Mouse (Mus musculus) midbrain, embryonic 16.5 days (tissue): ENCODE data around the gene Ccdc62. TPM values are rescaled to one million over a fixed set of nuclear protein-coding genes. Genes with fewer than 3 reads are reported as not detected.

Source experiments
- ATAC-seq: fragments of 200-750 bp; cut with Nextera tagmentation; 2 replicates; pipeline ENCODE4 v1.8.0; 2017; ENCODE audit warnings: moderate TSS enrichment
- H3K27ac ChIP-seq: fragments of 300-500 bp; sonication (generic); 2 replicates; pipeline ENCODE4 v1.5.1; 2014; ENCODE audit warnings: mild to moderate bottlenecking, low read length, mixed read lengths
- H3K27me3 ChIP-seq: fragments of 300-500 bp; sonication (generic); 2 replicates; pipeline ENCODE4 v1.6.1; 2014; ENCODE audit warnings: low read depth, low read length, mixed read lengths; ENCODE audit not compliant: control insufficient read depth, insufficient read depth
- H3K36me3 ChIP-seq: fragments of 300-500 bp; sonication (generic); 2 replicates; pipeline ENCODE4 v1.6.1; 2014; ENCODE audit warnings: mild to moderate bottlenecking, low read length, moderate library complexity, mixed read lengths; ENCODE audit not compliant: control insufficient read depth, insufficient read depth
- H3K4me1 ChIP-seq: fragments of 300-500 bp; sonication (generic); 2 replicates; pipeline ENCODE4 v1.6.1; 2014; ENCODE audit warnings: mild to moderate bottlenecking, low read length, mixed read lengths; ENCODE audit not compliant: control insufficient read depth, insufficient read depth
- H3K4me2 ChIP-seq: fragments of 300-500 bp; sonication (generic); 2 replicates; pipeline ENCODE4 v1.6.1; 2014; ENCODE audit warnings: mild to moderate bottlenecking, low read length, mixed read lengths
- H3K4me3 ChIP-seq: fragments of 300-500 bp; sonication (generic); 2 replicates; pipeline ENCODE4 v1.5.1; 2014; ENCODE audit warnings: low read depth, mild to moderate bottlenecking, low read length, moderate library complexity, mixed read lengths
- H3K9ac ChIP-seq: fragments of 300-500 bp; sonication (generic); 2 replicates; pipeline ENCODE4 v1.6.1; 2014; ENCODE audit warnings: low read depth, low read length, mixed read lengths
- H3K9me3 ChIP-seq: fragments of 300-500 bp; sonication (generic); replicated peaks from 2 replicates; pipeline ENCODE4 v1.6.1; 2014; ENCODE audit warnings: mild to moderate bottlenecking, low read length, mixed read lengths; ENCODE audit not compliant: control insufficient read depth, poor library complexity, severe bottlenecking
- WGBS: fragments of 180-500 bp; shearing (Covaris S2); extraction: QIAGEN DNeasy Blood & Tissue Kit; methylation state at CpG from one replicate; pipeline ENCODE4 v1.1.7; 2014; 5-methylcytosine and 5-hydroxymethylcytosine counted together
- microRNA-seq: library from miRNA; unstranded; fragments of <30 nt; microRNA quantifications from one replicate; pipeline ENCODE4, GENCODE M21; 2017
- polyA plus RNA-seq: library from polyadenylated mRNA; unstranded; fragments of >200 nt; fragmentation: Nextera tagmentation; extraction: Ambion mirVana; gene quantifications from 2 replicates; pipeline ENCODE4 v1.2.1, GENCODE M21; 2015

Ccdc62 gene
- polyA plus RNA-seq, 1 experiment from 2014 or later = 4.2 TPM

DNA sequence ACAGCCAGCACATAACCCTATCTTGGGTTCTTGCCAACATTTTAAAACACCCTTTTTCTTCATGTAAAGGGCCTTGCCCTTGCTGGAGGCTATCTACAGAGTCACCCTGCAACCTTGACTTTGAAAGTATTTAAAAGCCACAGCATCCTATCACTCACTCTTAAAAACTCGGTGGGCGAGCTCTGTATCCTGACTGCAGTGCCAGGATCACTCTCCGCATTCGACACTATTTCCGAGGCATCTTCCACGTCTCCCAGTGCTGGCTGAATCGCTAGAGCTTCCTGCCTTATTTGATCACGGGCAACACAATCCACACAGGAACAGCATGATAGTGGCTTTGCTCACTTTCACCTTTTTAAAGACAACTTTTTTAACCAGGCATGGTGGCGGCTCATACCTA lies 87.5 kb downstream of the Ccdc62 start:
- ATAC-seq = no peak
- 77% methylated on average over 9 of the region's 9 CpGs for WGBS
- Histone ChIP-seq H3K36me3 (no peaks in the 10 kb centered on the region), H3K4me3 (no peak overlapping the region), H3K9ac (no peak overlapping the region), H3K9me3 (no peaks in the 10 kb centered on the region), H3K4me2 (no peak overlapping the region), H3K27me3 (no peaks in the 10 kb centered on the region), H3K27ac (no peak overlapping the region), H3K4me1 (peaks cover 24% of the 10 kb centered on the region)

DNA sequence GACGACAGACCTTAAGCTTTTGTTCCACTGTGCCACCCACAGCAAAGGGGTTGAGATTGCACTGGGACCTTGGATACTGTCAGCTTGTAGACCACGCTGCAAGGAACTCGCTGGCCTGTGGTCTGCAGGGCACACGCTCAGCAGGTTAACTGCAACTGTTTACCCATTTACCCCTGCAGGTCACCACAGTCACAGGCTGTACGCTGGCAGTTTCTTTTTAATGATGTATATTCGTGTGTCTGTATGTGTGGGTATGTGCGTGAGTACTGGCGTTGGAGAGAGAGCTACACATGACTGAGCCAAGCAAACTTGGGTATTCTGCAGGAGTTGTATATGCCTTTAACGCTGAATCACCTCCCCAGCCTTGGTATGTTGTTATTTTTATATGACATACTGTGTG lies 88.2 kb downstream of the Ccdc62 start:
- H3K4me2 ChIP-seq = no peak overlapping the region
- H3K27ac ChIP-seq = no peak overlapping the region; the same call in 1 of the 2 replicates
- no peaks in the 10 kb centered on the region for H3K27me3 ChIP-seq
- no peak overlapping the region for H3K4me3 ChIP-seq
- 86% methylated on average over 9 of the region's 9 CpGs for WGBS
- ATAC-seq = no peak
- H3K9ac ChIP-seq = no peak overlapping the region
- no peaks in the 10 kb centered on the region for H3K9me3 ChIP-seq
- peaks cover 22% of the 10 kb centered on the region for H3K4me1 ChIP-seq
- no peaks in the 10 kb centered on the region for H3K36me3 ChIP-seq

Small RNA genes lying within 50 kb of the gene (microRNA-seq; reads per million reads assigned to microRNA genes)
- gene Mir7032 = not detected

Other genes starting within 250 kb of the Ccdc62 start
- gene Clip1, start 246.1 kb upstream of the Ccdc62 start, polyA plus RNA-seq = 86.1 and 93.6 TPM in 2 replicates
- gene Zcchc8, start 209.6 kb upstream of the Ccdc62 start, polyA plus RNA-seq = 70.5 and 76.7 TPM in 2 replicates
- 124 and 134 TPM in 2 replicates for gene Rsrc2, start 181.3 kb upstream of the Ccdc62 start, polyA plus RNA-seq
- 2.8 and 3.1 TPM in 2 replicates for gene Kntc1, start 181.0 kb upstream of the Ccdc62 start, polyA plus RNA-seq
- gene Hcar2, start 65.2 kb upstream of the Ccdc62 start, polyA plus RNA-seq = not detected in 2 replicates
- 0.55 and 0.62 TPM in 2 replicates for gene Hcar1, start 50.7 kb upstream of the Ccdc62 start, polyA plus RNA-seq
- 122 and 130 TPM in 2 replicates for gene Denr, start 23.5 kb upstream of the Ccdc62 start, polyA plus RNA-seq
- 2.6 and 3.6 TPM in 2 replicates for gene Gm43518, start 3.3 kb upstream of the Ccdc62 start, polyA plus RNA-seq
- 33.5 and 34.3 TPM in 2 replicates for gene Hip1r, start 42.9 kb downstream of the Ccdc62 start, polyA plus RNA-seq
- gene Vps37b, start 101.6 kb downstream of the Ccdc62 start, polyA plus RNA-seq = 59.5 and 62.0 TPM in 2 replicates
- 15.5 and 21.7 TPM in 2 replicates for gene Abcb9, start 165.1 kb downstream of the Ccdc62 start, polyA plus RNA-seq
- 41.8 and 43.7 TPM in 2 replicates for gene Ogfod2, start 181.6 kb downstream of the Ccdc62 start, polyA plus RNA-seq
- 78.0 and 81.6 TPM in 2 replicates for gene Arl6ip4, start 185.4 kb downstream of the Ccdc62 start, polyA plus RNA-seq